Mouse (Mus musculus) thymus, adult 18-20 months (tissue): ENCODE data around the gene Tsc22d2.
"Not testable (repeated sequence)": the region's sequence is repeated elsewhere in the genome, so short reads cannot be mapped to it uniquely, and the experiment has no call there.

Experiments
- DNase-seq, 2 experiments: peaks; one replicate each; pipeline ENCODE4 v3.0.0; 2022; ENCODE audit warnings: mixed read lengths in 2 of 2

Gene Tsc22d2

DNA sequence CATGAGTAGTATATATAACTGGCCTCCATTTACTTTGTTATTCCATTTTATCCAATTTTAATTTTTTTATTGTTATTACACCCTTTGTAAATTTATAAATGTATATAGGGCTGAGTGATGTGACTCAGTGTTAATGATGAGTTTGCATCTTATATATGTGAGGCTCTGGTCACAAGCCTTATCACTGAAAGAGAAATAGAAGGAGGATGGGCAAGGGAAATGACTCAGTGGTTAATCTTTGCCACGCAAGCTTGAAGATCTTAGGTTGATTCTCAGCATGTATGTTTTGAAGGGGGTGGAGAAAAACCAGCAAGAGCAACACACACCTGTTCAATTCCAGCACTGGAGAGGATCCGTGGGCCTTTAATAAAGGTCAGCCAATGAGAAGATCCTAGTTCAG, 19.9 kb downstream of the Tsc22d2 start:
- no peak for DNase-seq

DNA sequence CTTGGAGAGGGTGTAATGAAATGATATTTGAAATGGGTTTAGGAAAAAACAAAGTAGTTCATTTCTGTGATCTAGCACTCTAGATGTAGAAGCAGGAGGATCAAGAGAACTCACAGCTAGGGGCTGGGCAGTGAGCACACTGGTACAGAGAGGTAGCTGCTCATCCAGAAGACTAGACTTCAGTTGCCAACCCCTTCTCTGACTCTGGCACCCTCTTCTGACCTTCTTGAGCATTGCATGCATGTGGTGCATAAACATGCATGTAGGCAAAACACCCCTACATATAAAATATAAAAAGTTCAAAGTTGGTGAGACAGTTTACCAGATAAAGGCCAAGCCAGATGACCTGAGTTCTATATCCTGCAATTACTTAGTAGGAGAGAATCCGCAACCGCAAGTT, 33.7 kb downstream of the Tsc22d2 start:
- DNase-seq = peak in 1 of 2 experiments; percentile 8

GRCm38 (mm10) chr3:58449487-58449886, 35.0 kb downstream of the Tsc22d2 start:
- DNase-seq = no peak

- no peak for DNase-seq
Measured at GRCm38 (mm10) chr3:58454414-58455205, 40.1 kb downstream of the Tsc22d2 start.

GRCm38 (mm10) chr3:58455255-58455654, 40.7 kb downstream of the Tsc22d2 start:
- DNase-seq = no peak

DNA sequence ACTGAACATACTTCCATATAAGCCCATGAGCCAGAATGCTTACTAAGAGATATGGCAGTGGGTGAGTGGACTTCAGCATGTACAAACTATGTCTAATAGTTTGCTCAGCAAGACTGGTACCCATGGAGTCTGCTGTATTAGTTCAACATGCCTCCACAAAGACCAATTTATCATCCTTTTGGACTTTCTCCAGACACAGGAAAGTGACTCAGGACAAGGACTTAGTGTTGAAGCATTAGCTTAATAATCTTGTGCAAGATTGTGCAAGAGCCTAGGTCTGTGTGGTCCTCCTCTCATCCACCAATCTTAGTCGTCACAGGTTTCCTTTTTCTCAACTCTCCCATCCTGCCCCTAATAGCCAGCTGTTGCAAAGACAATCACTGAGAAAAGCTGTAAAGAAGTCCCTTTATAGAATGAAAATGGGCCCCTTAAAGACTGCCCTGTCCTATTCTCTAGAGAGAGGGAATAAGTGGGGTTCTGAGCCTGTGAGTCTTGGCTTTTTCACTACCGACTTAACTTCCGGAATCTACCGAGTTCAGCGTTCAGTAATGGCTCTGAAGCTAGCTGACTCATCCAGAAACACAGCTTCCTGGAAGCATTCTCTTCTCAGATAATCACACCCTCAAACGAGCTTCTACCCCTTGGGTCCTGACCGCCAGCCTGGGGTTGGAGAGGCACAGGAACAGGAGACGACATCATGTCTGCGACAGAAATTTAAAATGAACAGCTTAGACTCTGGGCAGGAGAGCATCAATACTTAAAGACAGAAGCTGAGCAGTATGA, 55.3 kb downstream of the Tsc22d2 start:
- DNase-seq = no peak

DNA sequence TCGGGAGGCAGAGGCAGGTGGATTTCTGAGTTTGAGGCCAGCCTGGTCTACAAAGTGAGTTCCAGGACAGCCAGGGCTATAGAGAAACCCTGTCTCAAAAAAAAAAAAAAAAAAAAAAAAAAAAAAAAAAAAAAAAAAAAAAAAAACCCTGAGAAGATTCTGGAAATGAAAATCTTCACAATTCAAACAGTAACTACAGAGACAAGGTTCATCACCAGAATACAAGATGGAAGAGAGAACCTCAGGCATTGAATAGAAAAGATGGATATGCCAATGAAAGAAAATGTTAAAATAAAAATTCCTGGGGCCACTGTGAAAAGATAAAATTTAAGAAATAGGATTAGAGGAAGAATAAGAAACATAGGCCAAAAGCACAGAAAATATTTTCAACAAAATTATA, 60.8 kb downstream of the Tsc22d2 start:
- DNase-seq = not testable (repeated sequence)

GRCm38 (mm10) chr3:58478755-58479455, 64.4 kb downstream of the Tsc22d2 start:
- DNase-seq = no peak

DNA sequence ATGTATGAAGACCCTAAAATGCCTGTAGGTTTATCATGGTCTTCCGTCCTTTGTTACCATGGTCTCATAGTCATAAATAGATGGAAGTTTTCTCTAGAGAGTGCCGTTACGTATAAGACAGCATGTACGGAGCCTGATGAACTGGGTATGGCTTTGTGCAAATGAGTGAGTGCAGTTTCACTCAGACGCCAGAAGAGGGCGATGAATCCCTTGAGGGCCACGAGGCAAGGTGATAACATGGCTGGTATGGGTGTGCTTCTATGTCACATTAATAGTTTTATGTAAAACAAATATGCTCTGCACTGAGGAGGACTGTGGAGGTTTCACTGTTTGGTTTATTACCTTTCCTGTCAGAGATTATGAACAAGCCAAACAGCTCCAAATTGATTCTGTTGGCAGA, 71.4 kb downstream of the Tsc22d2 start:
- DNase-seq = no peak

DNA sequence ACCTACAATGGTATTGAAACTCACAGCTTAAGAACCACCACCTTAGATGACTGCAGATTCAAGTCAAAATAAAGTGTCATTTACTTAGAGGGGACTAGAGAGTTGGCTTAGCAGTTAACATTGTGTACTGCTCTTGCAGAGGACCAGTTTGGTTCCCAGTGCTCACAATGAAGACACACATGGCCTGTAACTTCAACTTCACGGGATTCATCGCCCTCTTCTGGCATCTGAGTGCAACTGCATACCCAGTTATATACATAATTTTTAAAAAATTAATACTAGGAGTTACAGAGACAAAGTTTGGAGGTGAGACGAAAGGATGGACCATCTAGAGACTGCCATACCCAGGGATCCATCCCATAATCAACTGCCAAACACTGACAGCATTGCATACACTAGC, 72.6 kb downstream of the Tsc22d2 start:
- DNase-seq = no peak

DNA sequence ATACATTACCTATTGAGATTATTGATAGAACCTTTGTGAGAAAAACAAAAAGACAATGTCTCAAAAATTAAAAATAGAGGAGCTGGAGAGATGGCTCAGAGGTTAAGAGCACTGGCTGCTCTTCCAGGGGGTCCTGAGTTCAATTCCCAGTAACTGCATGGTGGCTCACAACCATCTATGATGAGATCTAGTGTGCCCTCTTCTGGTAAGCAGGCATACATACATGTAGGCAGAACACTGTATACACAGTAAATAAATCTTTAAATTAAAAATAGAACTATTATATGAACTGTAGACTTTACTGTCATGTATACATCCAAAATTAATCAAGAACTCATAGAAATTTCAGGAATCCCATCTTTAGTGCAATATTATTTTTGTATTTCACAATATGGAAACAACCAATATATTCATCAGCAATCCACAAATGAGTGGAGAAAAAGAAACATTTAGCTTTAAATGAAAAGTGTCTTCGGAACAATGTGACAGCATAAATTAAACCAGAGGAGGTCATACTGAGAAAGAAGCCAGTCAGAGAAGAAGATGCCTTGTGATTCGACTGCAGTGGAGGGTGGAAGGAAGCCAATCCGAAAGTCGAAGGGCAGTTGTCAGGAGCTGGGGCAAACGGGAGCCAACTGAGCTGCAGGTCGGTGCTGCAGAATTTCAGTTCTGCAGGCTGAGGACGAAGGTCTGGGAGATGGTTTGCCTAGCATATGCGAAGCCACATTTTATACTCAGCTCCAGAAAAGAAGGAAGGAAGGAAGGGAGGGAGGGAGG, 73.7 kb downstream of the Tsc22d2 start:
- DNase-seq = no peak

DNA sequence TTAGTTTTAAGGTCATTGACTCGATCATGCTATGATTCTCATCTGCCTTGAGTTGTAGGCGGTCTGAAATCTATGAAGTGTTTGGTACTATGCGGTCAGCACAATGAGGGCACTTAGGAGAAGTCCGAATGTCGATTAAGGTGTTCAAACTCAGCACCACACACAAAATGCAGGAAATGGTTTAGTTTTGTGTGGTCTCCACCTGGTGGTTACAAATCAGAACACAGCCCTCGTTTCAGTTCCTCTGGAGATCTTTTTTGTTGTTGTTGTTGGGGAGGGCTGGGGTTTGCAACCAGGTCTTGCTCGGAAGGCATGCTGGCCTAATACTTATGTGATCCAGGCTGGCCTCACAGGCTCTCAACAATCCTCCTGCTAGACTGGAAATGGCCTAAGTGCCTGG, 76.3 kb downstream of the Tsc22d2 start:
- DNase-seq = no peak

GRCm38 (mm10) chr3:58493621-58494020, 79.1 kb downstream of the Tsc22d2 start:
- no peak for DNase-seq

DNA sequence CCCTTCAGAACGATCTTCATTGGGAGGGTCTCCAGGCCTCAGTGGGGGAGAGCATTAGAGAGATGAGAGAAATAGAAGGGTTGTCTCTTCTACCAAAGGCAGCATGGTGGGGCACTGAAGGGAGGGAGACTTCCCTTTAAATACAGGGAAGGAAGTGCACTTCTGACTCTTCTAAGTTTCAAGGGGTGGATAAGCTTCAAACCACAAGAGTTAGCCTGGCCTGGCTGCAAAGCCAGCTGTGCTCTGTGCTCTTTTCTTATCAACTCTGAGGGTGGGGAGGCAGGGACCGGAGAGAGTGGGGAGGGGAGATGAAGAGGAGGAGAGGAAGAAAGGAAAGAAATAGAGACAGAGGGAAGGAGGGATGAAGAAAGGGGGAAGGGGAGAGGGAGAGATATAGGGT, 87.4 kb downstream of the Tsc22d2 start:
- no peak for DNase-seq

GRCm38 (mm10) chr3:58503720-58504333, 89.3 kb downstream of the Tsc22d2 start:
- no peak for DNase-seq

- DNase-seq = no peak
Measured at GRCm38 (mm10) chr3:58504676-58505075, 90.2 kb downstream of the Tsc22d2 start.

GRCm38 (mm10) chr3:58508020-58508750, 93.7 kb downstream of the Tsc22d2 start:
- DNase-seq = no peak

DNA sequence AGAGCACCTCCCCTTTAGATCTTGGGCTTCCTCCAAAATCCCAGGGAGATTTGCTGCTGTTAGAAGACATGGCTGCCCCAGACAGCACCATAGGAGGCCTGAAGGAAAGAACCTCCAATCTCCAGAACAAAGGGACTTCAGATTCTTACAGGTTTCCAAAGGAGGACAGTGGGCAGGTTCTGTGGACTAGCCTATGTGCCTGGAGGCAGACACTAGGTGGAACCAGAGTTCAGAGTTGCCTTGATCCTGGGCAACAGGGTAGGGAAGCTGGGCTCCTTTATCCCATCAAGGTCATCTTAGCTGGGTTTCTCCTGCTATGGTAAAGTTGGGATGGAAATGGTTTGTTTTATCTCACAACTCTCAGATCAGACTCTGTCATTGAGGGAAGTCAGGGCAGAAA, 97.1 kb downstream of the Tsc22d2 start:
- no peak for DNase-seq

GRCm38 (mm10) chr3:58512740-58513139, 98.2 kb downstream of the Tsc22d2 start:
- no peak for DNase-seq

- no peak for DNase-seq
Measured at GRCm38 (mm10) chr3:58513483-58513882, 99.0 kb downstream of the Tsc22d2 start.

- no peak for DNase-seq
Measured at GRCm38 (mm10) chr3:58515947-58516601, 101.6 kb downstream of the Tsc22d2 start.
